Mouse (Mus musculus) ES-E14 (cell line): Measurements from ENCODE around the gene Thap8. TPM values are rescaled to one million over a fixed set of nuclear protein-coding genes. Genes with fewer than 3 reads are reported as not detected.

Experiments used
- DNase-seq: peaks from one replicate; pipeline ENCODE4 v3.0.0-alpha.2; 2013; ENCODE audit warnings: low read depth, low spot score
- H3K27ac ChIP-seq: 2 replicates; pipeline ENCODE4 v1.5.1; 2012; ENCODE audit warnings: low read depth, mild to moderate bottlenecking, low read length, moderate library complexity, mixed read lengths; ENCODE audit not compliant: poor library complexity, insufficient read depth, severe bottlenecking
- H3K36me3 ChIP-seq: 2 replicates; pipeline ENCODE4 v1.6.1; 2012; ENCODE audit warnings: mild to moderate bottlenecking, low read length, moderate library complexity, mixed read lengths; ENCODE audit not compliant: control insufficient read depth, poor library complexity, insufficient read depth, severe bottlenecking
- H3K4me1 ChIP-seq, 2 experiments: fragments of 150-350 bp in 1 of 2; sonication (generic) in 1 of 2; 2 replicates each; pipeline ENCODE4 v1.6.1; 2012; ENCODE audit warnings: low read length in 2 of 2, mild to moderate bottlenecking in 1 of 2, mixed read lengths in 1 of 2; ENCODE audit not compliant: control insufficient read depth in 2 of 2, insufficient read depth in 2 of 2, poor library complexity in 1 of 2
- H3K4me3 ChIP-seq, 2 experiments: fragments of 150-350 bp in 1 of 2; sonication (generic) in 1 of 2; 2 replicates each; pipeline ENCODE4 v1.5.1; 2012; ENCODE audit warnings: low read length in 2 of 2, low read depth in 1 of 2, mild to moderate bottlenecking in 1 of 2, mixed read lengths in 1 of 2; ENCODE audit not compliant: insufficient read depth in 1 of 2, poor library complexity in 1 of 2, severe bottlenecking in 1 of 2
- H3K9ac ChIP-seq: 2 replicates; pipeline ENCODE4 v1.6.1; 2012; ENCODE audit warnings: low read depth, mild to moderate bottlenecking, low read length, mixed read lengths; ENCODE audit not compliant: poor library complexity, insufficient read depth, severe bottlenecking
- H3K9me3 ChIP-seq: fragments of 150-350 bp; sonication (generic); 2 replicates; pipeline ENCODE4 v1.6.1; 2012; ENCODE audit warnings: low read depth, mild to moderate bottlenecking, low read length; ENCODE audit not compliant: control insufficient read depth, insufficient read depth
- CHD2 ChIP-seq: IDR thresholded peaks from 2 replicates; pipeline ENCODE4 v1.6.1; 2014; ENCODE audit warnings: mild to moderate bottlenecking, low read depth, low read length, inconsistent platforms
- HCFC1 ChIP-seq: IDR thresholded peaks from 2 replicates; pipeline ENCODE4 v1.6.1; 2012; ENCODE audit warnings: low read length, inconsistent platforms, borderline replicate concordance; ENCODE audit not compliant: insufficient read depth
- ZC3H11A ChIP-seq: IDR thresholded peaks from 2 replicates; pipeline ENCODE4 v1.6.1; 2012; ENCODE audit warnings: low read depth, mild to moderate bottlenecking, inconsistent platforms, low read length, borderline replicate concordance
- ZNF384 ChIP-seq: IDR thresholded peaks from 2 replicates; pipeline ENCODE4 v1.6.1; 2012; ENCODE audit warnings: low read depth, low read length, inconsistent platforms
- in situ Hi-C, 2 experiments: fragments of 600-800 bp; cut with MboI; formaldehyde crosslinking; loops; one replicate each; pipeline ENCODE4 v1.15.1; 2025; ENCODE audit warnings: low sequenced_read_pairs in 2 of 2, inconsistent platforms in 1 of 2; ENCODE audit not compliant: unreplicated experiment in 2 of 2
- total RNA-seq: library from RNA; depleted of rRNA; stranded (reverse); fragments of 300-350 nt; gene quantifications from 2 replicates; pipeline ENCODE4 v1.2.3, GENCODE M21; 2012; rRNA removed

Gene Thap8
- total RNA-seq, 1 experiment: 1.2 TPM

DNA sequence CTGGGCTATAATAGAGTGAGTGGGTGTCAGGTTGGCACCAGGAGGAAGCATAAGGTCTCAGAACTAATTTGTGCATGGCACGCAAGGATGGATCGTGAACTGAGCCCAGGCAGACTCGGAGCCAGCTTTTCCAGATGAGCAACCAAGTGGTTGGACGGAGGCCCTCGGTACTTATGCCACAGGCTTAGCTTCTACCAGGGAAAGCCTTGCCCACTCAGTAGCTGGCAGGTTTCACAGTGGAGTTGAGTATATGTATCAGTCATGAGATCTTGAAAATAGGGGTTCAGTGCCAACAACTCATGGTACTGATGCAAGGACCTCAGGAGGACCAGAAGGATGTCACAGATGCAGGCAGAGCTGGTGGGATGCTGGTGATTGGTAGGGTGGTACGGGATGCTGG, 55.8 kb downstream of the Thap8 start:
- Histone ChIP-seq H3K4me3 (no peak overlapping the region), H3K4me1 (no peaks in the 10 kb centered on the region), H3K9ac (no peak overlapping the region), H3K9me3 (no peaks in the 10 kb centered on the region), H3K36me3 (no peaks in the 10 kb centered on the region), H3K27ac (no peak overlapping the region)
- TF ChIP-seq HCFC1: no peak
- no peak for TF ChIP-seq CHD2
- no peak for TF ChIP-seq ZC3H11A
- in situ Hi-C loops: no loop called here
- DNase-seq: no peak

DNA sequence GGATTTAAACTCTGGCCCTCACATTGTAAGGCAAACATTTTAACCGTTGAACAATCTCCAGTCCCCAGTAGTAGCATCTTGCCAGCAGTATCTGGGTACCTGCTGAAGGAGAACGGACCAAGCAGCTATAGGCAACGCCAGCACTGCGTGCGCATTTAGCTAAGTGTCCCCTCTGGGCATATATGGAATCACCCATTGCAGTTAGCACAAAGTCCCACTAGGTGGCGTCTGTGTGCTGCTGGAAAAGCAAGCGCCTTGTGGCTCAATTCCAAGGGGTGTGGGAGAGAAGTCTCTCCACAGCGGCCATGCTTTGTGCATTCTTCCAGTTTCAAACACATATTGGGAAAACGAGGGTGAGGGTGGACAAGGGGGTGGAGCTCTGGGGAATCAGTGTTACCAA, 56.5 kb downstream of the Thap8 start:
- TF ChIP-seq ZNF384 (no peak), HCFC1 (0 out of 2 replicates have a peak, but pooled peaks have one; percentile 23), ZC3H11A (peak; percentile 83; the same call in 1 of the 2 replicates)
- DNase-seq: peak; percentile 87
- Histone ChIP-seq H3K36me3 (no peaks in the 10 kb centered on the region), H3K4me1 (no peaks in the 10 kb centered on the region), H3K9me3 (no peaks in the 10 kb centered on the region), H3K27ac (no peak overlapping the region), H3K9ac (no peak overlapping the region), H3K4me3 (no peak overlapping the region)
- in situ Hi-C loops: no loop called here

DNA sequence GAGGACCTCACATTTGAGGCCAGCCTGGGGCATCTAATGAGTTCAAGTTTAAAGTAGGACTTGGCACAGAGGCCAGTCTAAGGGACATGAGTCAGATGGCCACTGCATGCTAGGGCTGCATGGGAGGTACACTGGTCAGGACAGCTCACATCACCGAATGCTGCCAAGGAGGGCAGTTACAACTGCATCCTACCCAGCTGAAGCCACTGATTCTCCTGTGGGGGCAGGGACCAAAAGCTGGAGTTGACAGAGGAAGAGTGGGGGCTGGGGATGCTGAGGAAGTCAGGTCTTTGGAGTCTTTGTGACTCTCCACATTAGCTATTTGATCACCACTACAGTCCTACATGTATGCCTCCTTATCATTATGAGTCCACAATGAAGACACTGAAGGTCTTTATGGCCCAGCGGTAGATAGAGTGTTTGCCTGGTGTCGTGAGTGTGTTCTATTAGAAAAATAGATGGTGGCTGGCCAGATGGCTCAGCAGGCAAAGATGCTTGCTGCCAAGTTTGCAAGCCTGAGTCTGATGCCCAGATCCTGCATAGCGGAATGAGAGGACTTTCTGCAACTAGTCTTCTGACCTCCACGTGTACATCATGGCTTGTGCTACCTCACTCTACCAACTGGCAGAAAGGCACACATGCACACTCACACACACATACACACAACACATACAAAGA, 59.7 kb downstream of the Thap8 start:
- H3K9me3 ChIP-seq: no peaks in the 10 kb centered on the region
- in situ Hi-C loops: no loop called here
- TF ChIP-seq HCFC1: no peak
- TF ChIP-seq CHD2: no peak
- TF ChIP-seq ZNF384: no peak
- TF ChIP-seq ZC3H11A: no peak
- H3K27ac ChIP-seq: no peak overlapping the region
- no peak overlapping the region for H3K9ac ChIP-seq
- no peak overlapping the region for H3K4me3 ChIP-seq
- no peaks in the 10 kb centered on the region for H3K4me1 ChIP-seq
- no peaks in the 10 kb centered on the region for H3K36me3 ChIP-seq
- DNase-seq: no peak

Other genes with a start within 250 kb of the Thap8 start
- gene Zfp14, start 228.7 kb upstream of the Thap8 start, total RNA-seq: 2.1 and 3.3 TPM in 2 replicates
- 5.8 and 7.3 TPM in 2 replicates for gene Zfp82, start 207.2 kb upstream of the Thap8 start, total RNA-seq
- gene Gm26920, start 189.7 kb upstream of the Thap8 start, total RNA-seq: 0.26 and 0.71 TPM in 2 replicates
- 13.1 and 16.3 TPM in 2 replicates for gene Zfp566, start 189.6 kb upstream of the Thap8 start, total RNA-seq
- 33.5 and 40.4 TPM in 2 replicates for gene Zfp260, start 185.3 kb upstream of the Thap8 start, total RNA-seq
- 5.3 and 5.7 TPM in 2 replicates for gene Zfp382, start 158.2 kb upstream of the Thap8 start, total RNA-seq
- gene Zfp146, start 110.3 kb upstream of the Thap8 start, total RNA-seq: 35.0 and 37.9 TPM in 2 replicates
- 54.8 and 57.8 TPM in 2 replicates for gene Cox7a1, start 96.0 kb upstream of the Thap8 start, total RNA-seq
- gene Capns1, start 81.3 kb upstream of the Thap8 start, total RNA-seq: 160 and 164 TPM in 2 replicates
- 209 and 309 TPM in 2 replicates for gene Polr2i, start 48.1 kb upstream of the Thap8 start, total RNA-seq
- gene Tbcb, start 47.8 kb upstream of the Thap8 start, total RNA-seq: 158 and 173 TPM in 2 replicates
- not detected in 2 replicates for gene Ovol3, start 44.4 kb upstream of the Thap8 start, total RNA-seq
- 21.6 and 30.5 TPM in 2 replicates for gene Wdr62, start 325 bp downstream of the Thap8 start, total RNA-seq
- gene Clip3, start 11.6 kb downstream of the Thap8 start, total RNA-seq: 4.4 and 5.4 TPM in 2 replicates
- 24.5 and 37.8 TPM in 2 replicates for gene Alkbh6, start 28.6 kb downstream of the Thap8 start, total RNA-seq
- gene Syne4, start 34.7 kb downstream of the Thap8 start, total RNA-seq: 14.5 and 25.5 TPM in 2 replicates
- gene E130208F15Rik, start 41.6 kb downstream of the Thap8 start, total RNA-seq: 1.9 and 3.3 TPM in 2 replicates
- gene Sdhaf1, start 43.8 kb downstream of the Thap8 start, total RNA-seq: 6.6 and 8.5 TPM in 2 replicates
- 2.6 and 4.4 TPM in 2 replicates for gene Lrfn3, start 82.7 kb downstream of the Thap8 start, total RNA-seq
- not detected in 2 replicates for gene Tyrobp, start 133.7 kb downstream of the Thap8 start, total RNA-seq
- not detected in 2 replicates for gene Hcst, start 139.8 kb downstream of the Thap8 start, total RNA-seq
- gene Nfkbid, start 141.6 kb downstream of the Thap8 start, total RNA-seq: 4.2 and 8.2 TPM in 2 replicates
- gene Aplp1, start 165.4 kb downstream of the Thap8 start, total RNA-seq: 36.9 and 63.7 TPM in 2 replicates
- 10.7 and 29.8 TPM in 2 replicates for gene Kirrel2, start 177.6 kb downstream of the Thap8 start, total RNA-seq
- 45.7 and 72.5 TPM in 2 replicates for gene Nphs1, start 178.2 kb downstream of the Thap8 start, total RNA-seq
- gene Prodh2, start 213.5 kb downstream of the Thap8 start, total RNA-seq: 0.80 and 0.90 TPM in 2 replicates